Mouse (Mus musculus) lung, embryonic 15.5 days (tissue): Measurements from ENCODE around the gene Tbpl2. TPM values are rescaled to one million over a fixed set of nuclear protein-coding genes. Genes with fewer than 3 reads are reported as not detected.
A peak's percentile ranks its signal among the peaks of the same experiment; 100 is the strongest.

Experiments
- ATAC-seq: fragments of 200-750 bp; cut with Nextera tagmentation; 2 replicates; pipeline ENCODE4 v1.8.0; 2017; ENCODE audit warnings: moderate number of reproducible peaks, borderline replicate concordance; ENCODE audit not compliant: low FRiP score, low TSS enrichment; ENCODE audit errors: extremely low read depth
- H3K27ac ChIP-seq: fragments of 300-500 bp; sonication (generic); 2 replicates; pipeline ENCODE4 v1.5.1; 2015; ENCODE audit warnings: moderate library complexity, mild to moderate bottlenecking, inconsistent platforms
- H3K27me3 ChIP-seq: fragments of 300-500 bp; sonication (generic); 2 replicates; pipeline ENCODE4 v1.6.1; 2015; ENCODE audit warnings: inconsistent platforms
- H3K36me3 ChIP-seq: fragments of 300-500 bp; sonication (generic); 2 replicates; pipeline ENCODE4 v1.6.1; 2015; ENCODE audit warnings: inconsistent platforms
- H3K4me1 ChIP-seq: fragments of 300-500 bp; sonication (generic); 2 replicates; pipeline ENCODE4 v1.6.1; 2015; ENCODE audit warnings: inconsistent platforms
- H3K4me2 ChIP-seq: fragments of 300-500 bp; sonication (generic); 2 replicates; pipeline ENCODE4 v1.6.1; 2015; ENCODE audit warnings: inconsistent platforms, mild to moderate bottlenecking, moderate library complexity
- H3K4me3 ChIP-seq: fragments of 300-500 bp; sonication (generic); 2 replicates; pipeline ENCODE4 v1.5.1; 2015; ENCODE audit warnings: mild to moderate bottlenecking, inconsistent platforms
- H3K9ac ChIP-seq: fragments of 300-500 bp; sonication (generic); 2 replicates; pipeline ENCODE4 v1.6.1; 2015; ENCODE audit warnings: inconsistent platforms
- H3K9me3 ChIP-seq: fragments of 300-500 bp; sonication (generic); 2 replicates; pipeline ENCODE4 v1.6.1; 2016; ENCODE audit warnings: inconsistent platforms
- WGBS: fragments of 180-500 bp; shearing (Covaris S2); methylation state at CpG from one replicate; pipeline ENCODE4 v1.1.7; 2015; 5-methylcytosine and 5-hydroxymethylcytosine counted together
- polyA plus RNA-seq: library from polyadenylated mRNA; unstranded; fragments of >200 nt; fragmentation: Nextera tagmentation; extraction: Ambion mirVana; gene quantifications from 2 replicates; pipeline ENCODE4 v1.2.1, GENCODE M21; 2015

Gene Tbpl2
- not detected in 2 replicates for polyA plus RNA-seq

DNA sequence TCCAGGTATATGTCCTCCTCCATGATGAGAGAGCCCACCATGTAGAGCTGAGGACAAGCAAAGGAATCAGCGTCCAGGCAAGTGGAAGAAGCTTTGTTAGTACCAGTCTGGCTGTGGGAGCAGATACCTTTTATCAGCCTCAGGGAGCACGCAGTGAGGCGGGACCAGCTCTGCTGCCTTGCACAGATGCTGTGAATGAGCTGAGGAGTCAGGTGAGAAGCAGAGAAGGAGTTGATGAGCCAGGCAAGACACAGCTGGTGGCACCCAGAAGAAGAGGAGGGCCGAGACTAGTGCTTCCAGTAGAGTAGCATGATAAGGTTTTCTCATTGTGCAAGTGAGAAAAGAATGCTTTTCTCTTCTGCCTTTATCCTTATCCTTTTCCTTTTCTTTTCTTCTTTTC, at the start of gene Tbpl2:
Gene Tbpl2, minus strand, starts transcription at position 101 of the 400 bp plus-strand sequence.
- no peak for ATAC-seq
- no peaks in the 10 kb centered on the region for H3K4me1 ChIP-seq
- 63% methylated on average over 4 of the region's 4 CpGs for WGBS
- H3K27ac ChIP-seq = no peak within 1 kb of the TSS
- no peak within 1 kb of the TSS for H3K4me2 ChIP-seq
- no peak within 1 kb of the TSS for H3K4me3 ChIP-seq
- no peaks in the 10 kb centered on the region for H3K9me3 ChIP-seq
- no peaks in the 10 kb centered on the region for H3K27me3 ChIP-seq
- no peak within 1 kb of the TSS for H3K9ac ChIP-seq
- no peaks in the 10 kb centered on the region for H3K36me3 ChIP-seq

DNA sequence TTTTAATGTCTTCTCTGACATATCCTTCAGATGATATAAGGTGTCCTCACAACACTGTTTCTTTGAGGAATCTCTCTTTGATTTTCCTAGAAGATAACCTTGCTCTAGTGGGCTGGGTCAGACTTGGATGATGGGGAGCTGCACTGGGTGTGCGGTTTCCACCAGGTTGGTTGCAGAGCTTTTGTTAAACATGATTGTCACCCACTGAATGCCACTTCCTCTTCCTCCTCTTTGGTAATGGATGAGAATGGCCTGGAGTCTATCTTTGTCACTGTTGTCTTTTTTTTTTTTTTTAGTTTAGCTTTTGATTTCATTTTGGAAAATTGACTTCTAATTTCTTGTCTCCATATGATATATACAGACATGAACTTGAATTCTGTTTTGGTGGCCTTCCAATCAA, 38.0 kb upstream of the Tbpl2 start:
- ATAC-seq = no peak
- Histone ChIP-seq H3K36me3 (no peaks in the 10 kb centered on the region), H3K27ac (no peak overlapping the region), H3K9me3 (no peaks in the 10 kb centered on the region), H3K4me3 (no peak overlapping the region), H3K27me3 (no peaks in the 10 kb centered on the region), H3K4me2 (no peak overlapping the region), H3K4me1 (no peaks in the 10 kb centered on the region), H3K9ac (no peak overlapping the region)
- WGBS = 82% methylated on average over 1 of the region's 1 CpGs

DNA sequence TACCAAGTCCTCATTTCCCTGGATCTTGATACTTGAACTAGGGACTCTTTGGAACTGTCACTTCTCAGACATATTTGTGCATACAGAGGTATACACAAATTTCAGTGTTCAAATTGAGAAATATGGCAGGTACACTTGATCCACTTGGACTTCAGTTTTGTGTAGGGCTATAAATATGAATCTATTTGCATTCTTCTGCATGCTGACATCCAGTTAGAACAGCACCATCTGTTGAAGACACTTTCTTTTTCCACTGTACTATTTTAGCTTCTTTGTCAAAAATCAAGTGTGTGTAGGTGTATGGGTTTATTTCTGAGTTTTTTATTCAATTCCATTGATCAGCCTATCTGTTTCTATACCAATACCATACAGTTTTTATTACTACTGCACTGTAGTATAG, 12.7 kb upstream of the Tbpl2 start:
- H3K27ac ChIP-seq = no peak overlapping the region
- H3K4me2 ChIP-seq = no peak overlapping the region
- ATAC-seq = no peak
- no peaks in the 10 kb centered on the region for H3K27me3 ChIP-seq
- no peak overlapping the region for H3K9ac ChIP-seq
- H3K9me3 ChIP-seq = no peaks in the 10 kb centered on the region
- no peaks in the 10 kb centered on the region for H3K36me3 ChIP-seq
- H3K4me3 ChIP-seq = no peak overlapping the region
- no peaks in the 10 kb centered on the region for H3K4me1 ChIP-seq

DNA sequence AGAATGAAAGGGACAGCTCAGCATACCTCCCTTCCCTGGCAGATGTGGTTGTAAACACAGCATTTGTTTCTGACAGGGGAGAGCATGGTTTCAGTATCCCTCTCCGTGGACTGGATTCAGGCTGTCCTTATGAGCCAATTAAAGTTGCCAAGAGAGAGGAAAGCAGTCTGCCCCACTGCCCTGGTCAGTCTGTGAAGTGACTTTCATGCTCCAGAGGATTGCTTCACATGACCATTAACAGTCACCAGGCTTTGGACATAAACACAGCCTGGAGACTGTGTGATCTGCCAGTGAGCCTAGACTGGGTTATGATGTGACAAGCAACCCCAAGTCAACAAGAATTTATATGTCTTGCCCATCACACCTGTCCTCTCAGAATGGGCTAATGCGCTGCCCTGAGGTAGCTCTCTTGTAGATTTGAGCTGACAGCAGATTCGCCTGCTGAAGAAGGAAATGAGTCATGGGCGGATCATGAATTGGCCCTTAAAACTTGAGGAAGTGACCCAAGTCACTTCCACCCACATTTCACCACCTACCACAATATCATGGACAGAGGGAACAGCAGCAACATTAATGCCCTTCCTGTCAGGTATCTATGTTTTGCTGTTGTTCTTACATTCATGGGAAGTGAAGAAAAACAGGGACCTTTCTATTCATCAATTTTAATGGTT, 7.4 kb upstream of the Tbpl2 start:
- Histone ChIP-seq H3K9me3 (no peaks in the 10 kb centered on the region), H3K4me2 (no peak overlapping the region), H3K4me1 (no peaks in the 10 kb centered on the region), H3K4me3 (no peak overlapping the region), H3K27me3 (no peaks in the 10 kb centered on the region), H3K36me3 (no peaks in the 10 kb centered on the region), H3K27ac (no peak overlapping the region), H3K9ac (no peak overlapping the region)
- no peak for ATAC-seq
- WGBS = 67% methylated on average over 4 of the region's 4 CpGs

DNA sequence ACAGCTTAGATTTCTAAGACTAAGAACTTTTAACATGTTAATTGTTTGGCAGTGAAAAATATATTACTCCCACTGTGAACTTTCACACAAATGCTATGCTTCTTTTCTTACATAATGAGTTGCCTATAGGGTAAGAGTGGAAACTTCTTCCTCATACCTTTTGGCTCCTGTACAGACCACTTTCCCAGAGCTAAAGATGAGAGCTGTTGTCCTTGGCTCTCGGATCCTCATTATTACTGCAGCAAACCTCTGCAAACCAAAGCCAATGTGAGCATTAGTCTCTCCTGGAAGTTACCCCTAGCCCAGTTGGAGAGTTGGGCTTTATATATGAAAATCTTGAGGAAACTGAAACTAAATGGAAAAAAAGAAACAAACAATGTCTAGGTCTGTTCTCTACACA, 5.5 kb downstream of the Tbpl2 start:
- Histone ChIP-seq H3K36me3 (no peaks in the 10 kb centered on the region), H3K4me2 (no peak overlapping the region), H3K27me3 (no peaks in the 10 kb centered on the region), H3K9ac (no peak overlapping the region), H3K4me3 (no peak overlapping the region), H3K4me1 (no peaks in the 10 kb centered on the region), H3K27ac (no peak overlapping the region), H3K9me3 (no peaks in the 10 kb centered on the region)
- ATAC-seq = no peak
- WGBS = 70% methylated on average over 1 of the region's 1 CpGs

DNA sequence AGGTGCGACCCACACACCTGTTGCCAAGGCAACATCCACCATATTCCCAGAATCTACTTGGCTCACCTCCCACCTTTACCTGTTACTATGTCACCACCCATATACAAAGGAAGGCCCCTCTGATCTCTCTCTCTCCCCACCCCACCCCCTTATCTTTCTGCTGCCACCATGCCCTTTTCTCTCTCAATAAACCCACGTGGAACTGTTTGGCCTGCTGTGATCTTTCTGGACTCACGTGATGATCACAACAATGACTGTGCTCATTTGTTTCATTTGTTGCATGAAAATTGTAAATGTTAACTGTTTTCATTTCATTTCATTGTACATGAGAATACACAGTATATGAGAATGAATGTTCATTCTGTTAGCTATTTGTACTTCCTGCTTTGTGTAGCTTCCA, 45.9 kb downstream of the Tbpl2 start:
- H3K4me3 ChIP-seq = no peak overlapping the region
- ATAC-seq = no peak
- no peaks in the 10 kb centered on the region for H3K27me3 ChIP-seq
- no peaks in the 10 kb centered on the region for H3K36me3 ChIP-seq
- no peak overlapping the region for H3K27ac ChIP-seq
- H3K9me3 ChIP-seq = no peaks in the 10 kb centered on the region
- no peak overlapping the region for H3K9ac ChIP-seq
- no peaks in the 10 kb centered on the region for H3K4me1 ChIP-seq
- no peak overlapping the region for H3K4me2 ChIP-seq
- 77% methylated on average over 3 of the region's 3 CpGs for WGBS

DNA sequence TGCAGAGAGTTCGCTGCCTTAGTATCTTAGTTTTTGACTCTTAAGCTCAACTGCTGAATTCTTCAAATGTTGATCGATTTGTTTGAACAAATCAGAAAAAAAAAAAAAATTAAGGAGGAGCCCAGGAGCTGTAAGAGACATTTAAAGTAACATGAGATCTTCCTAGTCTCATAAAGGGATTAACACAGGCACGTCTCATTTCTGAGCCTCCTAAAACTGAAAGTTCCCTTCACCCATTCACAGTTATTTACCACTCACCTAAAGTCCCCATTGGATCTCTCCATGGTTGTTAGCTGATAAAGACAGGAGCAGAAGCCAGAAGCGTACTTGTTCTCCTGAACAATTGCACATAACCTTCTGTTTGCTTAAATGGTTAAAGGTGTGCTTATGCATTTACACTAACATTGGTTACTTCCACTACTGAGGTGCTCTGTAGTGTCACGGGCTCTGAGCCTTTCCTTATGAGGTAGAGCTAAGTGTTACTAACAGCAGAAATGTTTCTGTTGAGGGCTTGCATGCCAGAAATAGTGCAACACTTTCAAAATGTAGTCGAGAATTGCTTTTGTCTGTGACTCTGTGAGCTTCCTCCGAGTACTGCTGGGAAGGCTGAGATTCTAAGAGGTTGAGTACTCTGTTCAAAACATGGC, 46.9 kb downstream of the Tbpl2 start, which contains the start of gene Hnmt:
Gene Hnmt, minus strand, starts transcription at position 51 of the 647 bp plus-strand sequence.
- Histone ChIP-seq H3K4me3 (peak within 1 kb of the TSS; percentile 34), H3K9me3 (no peaks in the 10 kb centered on the region), H3K36me3 (no peaks in the 10 kb centered on the region), H3K27me3 (no peaks in the 10 kb centered on the region), H3K4me2 (peak within 1 kb of the TSS; percentile 53), H3K27ac (no peak within 1 kb of the TSS), H3K4me1 (no peaks in the 10 kb centered on the region), H3K9ac (no peak within 1 kb of the TSS)
- 34% methylated on average over 7 of the region's 7 CpGs for WGBS
- ATAC-seq = no peak

DNA sequence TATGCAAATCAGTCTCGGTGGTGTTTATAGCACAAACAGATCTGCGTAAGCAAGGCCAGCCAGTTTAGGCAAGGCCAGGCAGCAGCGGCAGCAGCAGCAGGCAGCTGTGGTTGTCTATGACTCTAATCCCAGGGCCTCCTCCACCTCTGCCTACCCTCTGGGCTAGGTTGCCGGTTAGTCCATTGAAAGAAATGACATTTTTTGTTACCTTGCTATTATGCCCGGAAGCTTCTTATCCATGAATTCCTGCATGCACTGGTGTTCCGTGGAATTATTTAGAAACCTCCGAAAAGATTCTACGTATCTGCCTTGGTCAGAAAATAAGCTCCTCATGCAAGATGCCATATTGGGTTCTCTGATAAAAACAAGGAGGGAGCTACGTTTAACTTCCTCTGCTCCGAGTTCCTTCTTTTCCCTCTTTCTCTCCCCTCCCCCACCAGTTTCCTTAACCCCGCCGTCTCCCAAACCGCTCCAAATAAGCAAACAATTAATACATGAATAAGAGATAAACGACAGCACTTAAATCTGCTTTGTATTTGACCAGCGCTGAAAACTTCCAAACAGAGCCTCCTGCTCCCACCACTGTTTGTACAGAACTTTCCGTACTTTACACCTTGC, 47.8 kb downstream of the Tbpl2 start:
- H3K27ac ChIP-seq = no peak overlapping the region
- peak overlapping the region; percentile 34 for H3K4me3 ChIP-seq
- no peaks in the 10 kb centered on the region for H3K36me3 ChIP-seq
- no peak overlapping the region for H3K9ac ChIP-seq
- H3K27me3 ChIP-seq = no peaks in the 10 kb centered on the region
- H3K4me2 ChIP-seq = peak overlapping the region; percentile 53
- H3K4me1 ChIP-seq = no peaks in the 10 kb centered on the region
- no peaks in the 10 kb centered on the region for H3K9me3 ChIP-seq
- ATAC-seq = no peak
- 7% methylated on average over 16 of the region's 16 CpGs for WGBS

DNA sequence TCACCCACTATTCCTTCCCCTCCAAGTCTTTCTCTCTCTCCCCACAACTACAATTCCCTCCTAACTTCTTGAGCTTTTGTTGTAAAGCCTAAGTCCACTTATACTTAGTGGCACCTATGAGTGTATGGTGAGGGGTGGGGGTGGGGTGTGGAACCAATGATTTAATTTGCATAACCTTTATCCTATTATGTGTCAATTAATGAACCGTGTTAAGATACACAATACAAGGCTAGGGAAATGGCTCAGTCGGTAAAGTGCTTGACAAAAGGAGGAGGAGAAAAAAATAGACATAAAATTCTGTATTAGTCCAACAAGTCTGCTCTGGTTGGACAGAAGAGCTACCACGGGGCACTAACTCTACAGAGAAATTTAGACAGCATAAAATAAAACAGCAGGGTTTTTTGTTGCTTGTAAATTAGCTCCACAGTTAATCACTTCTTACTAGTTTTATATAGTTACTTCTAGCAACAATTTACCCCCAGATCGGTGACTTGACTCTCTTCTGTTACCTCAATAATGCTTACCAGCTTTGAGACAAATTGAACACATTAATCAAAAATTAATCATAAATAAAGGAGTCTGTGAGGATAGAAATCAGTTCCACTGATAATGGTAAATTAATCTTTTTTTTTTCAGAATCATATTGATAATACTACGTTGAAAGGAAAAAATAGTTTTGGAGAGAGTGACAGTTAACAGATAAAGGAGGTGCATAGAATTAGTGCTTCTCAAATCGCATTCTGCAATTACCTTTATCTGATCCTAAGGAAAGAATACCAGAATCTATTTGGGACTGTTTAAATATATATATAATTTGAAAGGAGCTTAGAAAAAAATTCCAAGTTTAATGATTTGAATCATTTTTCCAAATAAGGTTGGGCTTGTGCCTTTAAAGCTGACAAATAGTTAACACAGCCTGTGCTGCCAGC, 48.6 kb downstream of the Tbpl2 start:
- H3K36me3 ChIP-seq = no peaks in the 10 kb centered on the region
- no peaks in the 10 kb centered on the region for H3K27me3 ChIP-seq
- H3K27ac ChIP-seq = no peak overlapping the region
- 55% methylated on average over 6 of the region's 6 CpGs for WGBS
- H3K4me1 ChIP-seq = no peaks in the 10 kb centered on the region
- peak overlapping the region; percentile 34 for H3K4me3 ChIP-seq
- no peak overlapping the region for H3K9ac ChIP-seq
- H3K9me3 ChIP-seq = no peaks in the 10 kb centered on the region
- peak overlapping the region; percentile 53 for H3K4me2 ChIP-seq
- no peak for ATAC-seq

DNA sequence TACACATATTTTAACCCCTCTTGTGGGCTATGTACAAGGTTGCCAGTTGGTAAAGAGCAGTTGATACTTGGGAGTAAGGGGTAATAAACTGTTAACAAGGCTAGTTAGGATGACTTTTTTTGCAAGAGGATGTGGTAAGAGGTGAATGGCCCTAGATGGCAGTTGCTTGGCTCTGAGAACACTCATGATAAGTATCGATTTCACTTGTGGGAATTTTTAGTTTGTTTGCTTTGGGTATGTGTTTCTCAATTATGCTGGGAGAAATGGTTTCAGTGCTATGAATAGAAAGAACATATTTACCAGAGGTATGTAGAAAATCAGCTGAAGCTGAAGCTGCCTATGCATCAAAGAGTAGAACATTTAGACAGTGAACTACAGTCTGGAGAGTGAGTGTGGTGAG, 53.5 kb downstream of the Tbpl2 start:
- WGBS = 67% methylated on average over 1 of the region's 1 CpGs
- no peak for ATAC-seq
- no peak overlapping the region for H3K9ac ChIP-seq
- H3K4me2 ChIP-seq = no peak overlapping the region
- H3K4me1 ChIP-seq = no peaks in the 10 kb centered on the region
- no peak overlapping the region for H3K27ac ChIP-seq
- no peaks in the 10 kb centered on the region for H3K27me3 ChIP-seq
- no peak overlapping the region for H3K4me3 ChIP-seq
- no peaks in the 10 kb centered on the region for H3K36me3 ChIP-seq
- no peaks in the 10 kb centered on the region for H3K9me3 ChIP-seq

DNA sequence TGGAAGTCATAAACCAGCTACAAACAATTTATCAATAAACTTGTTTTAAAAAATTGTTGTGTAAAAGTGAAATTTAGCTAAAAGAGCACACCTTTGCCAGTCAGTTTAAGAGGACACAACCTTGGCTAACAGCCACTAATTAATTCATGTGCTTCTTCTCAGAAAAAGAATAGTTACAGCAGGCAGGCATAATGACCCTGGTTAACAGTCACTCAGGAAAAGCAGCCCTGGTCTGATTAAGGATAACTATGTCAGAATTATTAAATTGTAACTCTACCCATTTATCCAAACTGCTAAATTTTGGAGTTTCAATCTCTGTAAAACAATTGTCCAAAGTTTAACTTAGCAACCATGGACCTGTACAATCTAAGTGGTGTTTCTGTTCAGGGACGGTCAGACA, 55.9 kb downstream of the Tbpl2 start:
- Histone ChIP-seq H3K9ac (no peak overlapping the region), H3K9me3 (no peaks in the 10 kb centered on the region), H3K27ac (no peak overlapping the region), H3K4me1 (no peaks in the 10 kb centered on the region), H3K4me3 (no peak overlapping the region), H3K4me2 (no peak overlapping the region), H3K36me3 (no peaks in the 10 kb centered on the region), H3K27me3 (no peaks in the 10 kb centered on the region)
- no peak for ATAC-seq
- WGBS = 88% methylated on average over 1 of the region's 1 CpGs
